Mouse (Mus musculus) neutrophil, adult 83 days (primary cell): Measurements from ENCODE around the gene Olfr851. TPM values are rescaled to one million over a fixed set of nuclear protein-coding genes. Genes with fewer than 3 reads are reported as not detected.

Experiments used
- total RNA-seq, 2 experiments: library from RNA; stranded (reverse); gene quantifications; one replicate each; pipeline ENCODE4 v1.2.4; 2023

Gene Olfr851
- total RNA-seq: not detected

DNA sequence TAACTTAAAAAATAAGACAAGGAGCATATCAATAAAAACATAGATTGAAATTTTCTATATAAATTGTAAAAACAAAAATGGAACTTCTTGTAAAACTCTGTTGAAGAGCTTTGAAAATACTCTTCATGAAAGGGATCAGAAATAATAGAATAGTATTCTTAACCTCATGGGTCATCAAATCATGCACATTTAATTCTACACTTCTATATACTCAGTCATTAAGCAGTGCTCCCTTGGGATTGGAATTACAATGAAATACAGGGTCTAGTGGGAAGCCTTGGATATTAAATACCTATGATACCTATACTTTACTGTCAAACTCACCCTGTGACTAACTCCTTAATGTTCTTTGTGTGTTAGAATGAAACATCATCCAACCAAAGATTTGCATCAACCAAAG lies at the start of gene Olfr851:
TSS of gene Olfr851 (plus strand) at position 301 of the 400 bp plus-strand sequence.

DNA sequence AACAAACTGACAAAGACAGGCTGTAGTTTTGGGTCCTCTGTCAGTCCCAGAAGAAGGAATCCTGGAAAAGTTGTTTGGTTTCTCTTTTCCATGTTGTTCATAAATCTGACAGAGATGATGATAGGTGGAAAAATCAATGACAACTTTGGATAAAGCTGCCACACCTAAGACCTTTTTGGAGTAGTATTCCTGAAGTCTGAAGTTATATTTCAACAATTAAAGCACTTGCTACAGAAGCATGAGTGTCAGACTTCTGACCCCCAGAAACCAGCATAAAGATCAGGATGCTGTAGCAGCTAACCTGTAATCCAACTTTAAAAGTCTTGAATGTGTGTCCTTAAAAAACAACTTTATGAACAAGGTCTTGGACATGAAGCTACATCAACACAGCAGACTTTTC lies 14.9 kb upstream of the Olfr851 start, which contains the start of gene Olfr850:
TSS of gene Olfr850 (minus strand) at position 101 of the 400 bp plus-strand sequence.

DNA sequence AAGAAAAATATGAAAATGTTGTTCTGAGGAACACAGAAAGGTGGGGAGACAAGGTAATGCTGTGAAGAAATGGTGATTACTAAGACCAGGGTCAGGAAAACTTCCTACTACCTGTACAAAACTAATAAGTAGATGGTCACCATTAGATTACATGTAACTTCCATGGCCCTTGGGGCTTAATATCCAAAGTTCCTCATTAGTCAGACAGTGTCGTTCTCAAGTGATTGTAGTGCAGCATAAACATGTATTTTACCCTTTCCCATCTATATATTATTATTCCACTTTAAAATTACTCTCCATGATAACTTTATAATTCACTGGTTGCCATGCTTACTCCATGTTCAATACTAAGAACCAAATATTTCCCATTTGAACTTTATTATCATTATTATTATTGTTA lies 47.9 kb downstream of the Olfr851 start, which contains the start of gene Olfr853:
TSS of gene Olfr853 (minus strand) at position 101 of the 400 bp plus-strand sequence.

Other genes starting within 250 kb of the Olfr851 start
- gene Olfr843, start 241.3 kb upstream of the Olfr851 start, total RNA-seq: not detected
- not detected for gene Olfr844, start 176.9 kb upstream of the Olfr851 start, total RNA-seq
- not detected for gene Olfr845, start 156.8 kb upstream of the Olfr851 start, total RNA-seq
- gene Olfr846, start 129.3 kb upstream of the Olfr851 start, total RNA-seq: not detected
- not detected for gene Olfr847, start 114.6 kb upstream of the Olfr851 start, total RNA-seq
- gene Olfr849, start 53.0 kb upstream of the Olfr851 start, total RNA-seq: not detected
- not detected for gene Olfr850, start 15.0 kb upstream of the Olfr851 start, total RNA-seq
- not detected for gene Olfr853, start 47.8 kb downstream of the Olfr851 start, total RNA-seq
- gene Olfr854, start 74.1 kb downstream of the Olfr851 start, total RNA-seq: not detected
- gene Olfr855, start 89.3 kb downstream of the Olfr851 start, total RNA-seq: not detected
- 1 to 10 TPM; 7.5 to 8.6 TPM for gene Zfp317, start 128.8 kb downstream of the Olfr851 start, total RNA-seq
- not detected for gene Olfr857, start 216.1 kb downstream of the Olfr851 start, total RNA-seq